Mouse (Mus musculus): ENCODE measurements around the gene Tm7sf2. TPM values are rescaled to one million over a fixed set of nuclear protein-coding genes. Genes with fewer than 3 reads are reported as not detected.

The Tm7sf2 gene
- total and polyA plus RNA-seq, 3 experiments = 7.6 to 13.1 TPM; not detected in 1

GRCm38 (mm10) chr19:6029426-6029825 is 38.7 kb downstream of the Tm7sf2 start:
- H3K27me3 ChIP-seq (ENCODE audit: control insufficient read depth in 1 of 2, insufficient read depth in 2 of 2, low read length in 2 of 2) = peaks cover 2% of the 10 kb centered on the region in 2 experiments; a peak in 3 of 4 replicates
- H3K79me2 ChIP-seq (ENCODE audit: control insufficient read depth, insufficient read depth, low read length, poor library complexity) = no peaks in the 10 kb centered on the region
- peaks cover 0 to 4% of the 10 kb centered on the region in 2 experiments; a peak in 1 of 4 replicates for H3K36me3 ChIP-seq (ENCODE audit: control insufficient read depth in 1 of 2, insufficient read depth in 2 of 2, low read length in 2 of 2)
- H3K9ac ChIP-seq (ENCODE audit: control insufficient read depth, low read depth, low read length, poor library complexity, severe bottlenecking) = no peak overlapping the region
- H3K27ac ChIP-seq (ENCODE audit: control insufficient read depth, low read depth, low read length) = no peak overlapping the region
- H3K4me3 ChIP-seq (ENCODE audit: control insufficient read depth in 1 of 2, insufficient read depth in 1 of 2, low read depth in 2 of 2, low read length in 2 of 2) = no peak overlapping the region
- TF ChIP-seq USF1 (IDR thresholded peaks at IDR 0.05; ENCODE audit: low read depth, low read length) = no peak
- no peak for TF ChIP-seq TBP (IDR thresholded peaks at IDR 0.05; ENCODE audit: low read depth, low read length)
- TF ChIP-seq JUND (IDR thresholded peaks at IDR 0.05; ENCODE audit: low read depth, low read length) = no peak
- TF ChIP-seq MAZ (IDR thresholded peaks at IDR 0.05; ENCODE audit: low read depth, low read length) = no peak
- TF ChIP-seq ETS1 (IDR thresholded peaks at IDR 0.05; ENCODE audit: low read depth, low read length) = no peak
- no peak for TF ChIP-seq MXI1 (IDR thresholded peaks at IDR 0.05; ENCODE audit: low read depth, low read length)
- no peak for TF ChIP-seq HCFC1 (IDR thresholded peaks at IDR 0.05; ENCODE audit: low read depth, low read length)
- TF ChIP-seq GATA1 (IDR thresholded peaks at IDR 0.05; ENCODE audit: low read depth, low read length) = no peak
- TF ChIP-seq MYC (IDR thresholded peaks at IDR 0.05; ENCODE audit: low read depth, low read length) = no peak
- TF ChIP-seq CHD2 (IDR thresholded peaks at IDR 0.05; ENCODE audit: low read length) = no peak
- no peak for TF ChIP-seq CTCF (IDR thresholded peaks at IDR 0.05 in 2 of 3, conservative IDR thresholded peaks at IDR 0.05 in 1 of 3; ENCODE audit: control insufficient read depth in 1 of 3, insufficient read depth in 1 of 3, low read depth in 2 of 3, low read length in 3 of 3, poor library complexity in 1 of 3, severe bottlenecking in 1 of 3)
- no peak for TF ChIP-seq ZNF384 (IDR thresholded peaks at IDR 0.05; ENCODE audit: low read depth, low read length)
- no peak for TF ChIP-seq KAT2A (conservative IDR thresholded peaks at IDR 0.05; ENCODE audit: low read depth, low read length)
- TF ChIP-seq MAX (IDR thresholded peaks at IDR 0.05; ENCODE audit: low read length) = no peak
- TF ChIP-seq RCOR1 (IDR thresholded peaks at IDR 0.05; ENCODE audit: low read depth, low read length) = no peak
- no peak for TF ChIP-seq MAFK (IDR thresholded peaks at IDR 0.05; ENCODE audit: borderline replicate concordance, low read depth, low read length)
- no peak for TF ChIP-seq ZKSCAN1 (IDR thresholded peaks at IDR 0.05; ENCODE audit: low read depth, low read length)
- TF ChIP-seq POLR2AphosphoS2 (IDR thresholded peaks at IDR 0.05; ENCODE audit: low read length) = no peak
- TF ChIP-seq UBTF (IDR thresholded peaks at IDR 0.05; ENCODE audit: borderline replicate concordance, insufficient read depth, low read depth, low read length) = no peak
- peaks cover 0 to 10% of the 10 kb centered on the region in 2 experiments; a peak in 3 of 4 replicates for H3K4me1 ChIP-seq (ENCODE audit: control insufficient read depth in 1 of 2, insufficient read depth in 2 of 2, low read length in 2 of 2)
- no peaks in the 10 kb centered on the region for H3K9me3 ChIP-seq (replicated peaks; ENCODE audit: insufficient read depth, low read length)
- DNase-seq (ENCODE audit: low read depth, low spot score) = no peak

GRCm38 (mm10) chr19:6028991-6029390 is 39.2 kb downstream of the Tm7sf2 start:
- Histone ChIP-seq H3K9me3 (replicated peaks; ENCODE audit: insufficient read depth, low read length) (no peaks in the 10 kb centered on the region), H3K79me2 (ENCODE audit: control insufficient read depth, insufficient read depth, low read length, poor library complexity) (no peaks in the 10 kb centered on the region), H3K27me3 (ENCODE audit: control insufficient read depth in 1 of 2, insufficient read depth in 2 of 2, low read length in 2 of 2) (peaks cover 2% of the 10 kb centered on the region in 2 experiments; a peak in 3 of 4 replicates), H3K4me1 (ENCODE audit: control insufficient read depth in 1 of 2, insufficient read depth in 2 of 2, low read length in 2 of 2) (peaks cover 0 to 10% of the 10 kb centered on the region in 2 experiments; a peak in 3 of 4 replicates), H3K4me3 (ENCODE audit: control insufficient read depth in 1 of 2, insufficient read depth in 1 of 2, low read depth in 2 of 2, low read length in 2 of 2) (no peak overlapping the region), H3K9ac (ENCODE audit: control insufficient read depth, low read depth, low read length, poor library complexity, severe bottlenecking) (no peak overlapping the region), H3K27ac (ENCODE audit: control insufficient read depth, low read depth, low read length) (no peak overlapping the region), H3K36me3 (ENCODE audit: control insufficient read depth in 1 of 2, insufficient read depth in 2 of 2, low read length in 2 of 2) (peaks cover 0 to 4% of the 10 kb centered on the region in 2 experiments; a peak in 1 of 4 replicates)
- DNase-seq (ENCODE audit: low read depth, low spot score) = no peak
- TF ChIP-seq MEF2A (IDR thresholded peaks at IDR 0.05; ENCODE audit: extremely low read depth, insufficient replicate concordance, low read depth, low read length, poor library complexity, severe bottlenecking) (no peak), SMC3 (IDR thresholded peaks at IDR 0.05; ENCODE audit: low read depth, low read length) (no peak), KAT2A (conservative IDR thresholded peaks at IDR 0.05; ENCODE audit: low read depth, low read length) (no peak)

All from MEL (cell line).